Mouse (Mus musculus): ENCODE measurements around the gene Arhgef26. TPM values are rescaled to one million over a fixed set of nuclear protein-coding genes. Genes with fewer than 3 reads are reported as not detected.

The Arhgef26 gene
- polyA plus RNA-seq, 1 experiment from 2014 or later = 7.8 TPM

- 83% methylated on average over 4 of the region's 4 CpGs for WGBS
Measured at GRCm38 (mm10) chr3:62410491-62410890, 72.3 kb downstream of the Arhgef26 start.

GRCm38 (mm10) chr3:62412704-62413103 lies 74.6 kb downstream of the Arhgef26 start:
- Histone ChIP-seq H3K27me3 (replicated peaks) (no peaks in the 10 kb centered on the region), H3K27ac (ENCODE audit: poor library complexity, severe bottlenecking) (no peak overlapping the region), H3K4me2 (no peak overlapping the region), H3K4me3 (no peak overlapping the region), H3K36me3 (no peaks in the 10 kb centered on the region), H3K4me1 (replicated peaks) (peaks cover 11% of the 10 kb centered on the region), H3K9me3 (replicated peaks) (no peaks in the 10 kb centered on the region), H3K9ac (no peak overlapping the region)
- ATAC-seq (ENCODE audit: insufficient number of reproducible peaks, low FRiP score) = no peak
- 32% methylated on average over 7 of the region's 7 CpGs for WGBS

More at GRCm38 (mm10) chr3:62410491-62410890, 72.3 kb downstream of the Arhgef26 start:
- Histone ChIP-seq H3K27me3 (replicated peaks) (no peaks in the 10 kb centered on the region), H3K9me3 (replicated peaks) (no peaks in the 10 kb centered on the region), H3K4me1 (replicated peaks) (peaks cover 11% of the 10 kb centered on the region), H3K9ac (no peak overlapping the region), H3K4me2 (no peak overlapping the region), H3K4me3 (no peak overlapping the region), H3K27ac (ENCODE audit: poor library complexity, severe bottlenecking) (no peak overlapping the region), H3K36me3 (no peaks in the 10 kb centered on the region)
- no peak for ATAC-seq (ENCODE audit: insufficient number of reproducible peaks, low FRiP score)

- H3K4me2 ChIP-seq = no peak overlapping the region
- H3K27ac ChIP-seq (ENCODE audit: poor library complexity, severe bottlenecking) = no peak overlapping the region
- H3K9me3 ChIP-seq (replicated peaks) = no peaks in the 10 kb centered on the region
- 83% methylated on average over 4 of the region's 4 CpGs for WGBS
- H3K4me1 ChIP-seq (replicated peaks) = peaks cover 11% of the 10 kb centered on the region
- no peak for ATAC-seq (ENCODE audit: insufficient number of reproducible peaks, low FRiP score)
- H3K9ac ChIP-seq = no peak overlapping the region
- H3K36me3 ChIP-seq = no peaks in the 10 kb centered on the region
- H3K27me3 ChIP-seq (replicated peaks) = no peaks in the 10 kb centered on the region
- H3K4me3 ChIP-seq = no peak overlapping the region
Measured at GRCm38 (mm10) chr3:62414926-62415325, 76.8 kb downstream of the Arhgef26 start.

GRCm38 (mm10) chr3:62417458-62417857 lies 79.3 kb downstream of the Arhgef26 start:
- WGBS = 89% methylated on average over 6 of the region's 6 CpGs
- Histone ChIP-seq H3K27me3 (replicated peaks) (no peaks in the 10 kb centered on the region), H3K9ac (no peak overlapping the region), H3K36me3 (no peaks in the 10 kb centered on the region), H3K27ac (ENCODE audit: poor library complexity, severe bottlenecking) (no peak overlapping the region), H3K4me3 (no peak overlapping the region), H3K9me3 (replicated peaks) (no peaks in the 10 kb centered on the region), H3K4me1 (replicated peaks) (peaks cover 10% of the 10 kb centered on the region), H3K4me2 (no peak overlapping the region)
- no peak for ATAC-seq (ENCODE audit: insufficient number of reproducible peaks, low FRiP score)

- Histone ChIP-seq H3K9me3 (replicated peaks) (no peaks in the 10 kb centered on the region), H3K4me1 (replicated peaks) (peaks cover 3% of the 10 kb centered on the region; the same call in 1 of the 2 replicates), H3K4me2 (no peak overlapping the region), H3K27me3 (replicated peaks) (no peaks in the 10 kb centered on the region), H3K9ac (no peak overlapping the region), H3K27ac (ENCODE audit: poor library complexity, severe bottlenecking) (no peak overlapping the region), H3K36me3 (no peaks in the 10 kb centered on the region), H3K4me3 (no peak overlapping the region)
- whole genome bisulfite sequencing = 88% methylated on average over 6 of the region's 6 CpGs
- no peak for ATAC-seq (ENCODE audit: insufficient number of reproducible peaks, low FRiP score)
Measured at GRCm38 (mm10) chr3:62418387-62419138, 80.4 kb downstream of the Arhgef26 start.

GRCm38 (mm10) chr3:62433675-62434074 lies 95.5 kb downstream of the Arhgef26 start:
- Histone ChIP-seq H3K36me3 (no peaks in the 10 kb centered on the region), H3K9me3 (replicated peaks) (no peaks in the 10 kb centered on the region), H3K9ac (no peak overlapping the region), H3K4me3 (no peak overlapping the region), H3K4me2 (no peak overlapping the region), H3K27me3 (replicated peaks) (no peaks in the 10 kb centered on the region), H3K27ac (ENCODE audit: poor library complexity, severe bottlenecking) (no peak overlapping the region), H3K4me1 (replicated peaks) (0 out of 2 replicates have a peak, but pooled peaks cover 4% of the 10 kb centered on the region)
- WGBS = 38% methylated on average over 4 of the region's 4 CpGs
- no peak for ATAC-seq (ENCODE audit: insufficient number of reproducible peaks, low FRiP score)

- Histone ChIP-seq H3K4me1 (replicated peaks) (0 out of 2 replicates have a peak, but pooled peaks cover 4% of the 10 kb centered on the region), H3K9ac (no peak overlapping the region), H3K27me3 (replicated peaks) (no peaks in the 10 kb centered on the region), H3K27ac (ENCODE audit: poor library complexity, severe bottlenecking) (no peak overlapping the region), H3K36me3 (no peaks in the 10 kb centered on the region), H3K4me3 (no peak overlapping the region), H3K4me2 (no peak overlapping the region), H3K9me3 (replicated peaks) (no peaks in the 10 kb centered on the region)
- no peak for ATAC-seq (ENCODE audit: insufficient number of reproducible peaks, low FRiP score)
Measured at GRCm38 (mm10) chr3:62435923-62436322, 97.8 kb downstream of the Arhgef26 start.

- Histone ChIP-seq H3K9ac (no peak overlapping the region), H3K27me3 (replicated peaks) (no peaks in the 10 kb centered on the region), H3K4me1 (replicated peaks) (no peaks in the 10 kb centered on the region), H3K36me3 (no peaks in the 10 kb centered on the region), H3K9me3 (replicated peaks) (no peaks in the 10 kb centered on the region), H3K4me2 (no peak overlapping the region), H3K27ac (ENCODE audit: poor library complexity, severe bottlenecking) (no peak overlapping the region; the same call in 1 of the 2 replicates), H3K4me3 (no peak overlapping the region)
- 52% methylated on average over 5 of the region's 5 CpGs for WGBS
- no peak for ATAC-seq (ENCODE audit: insufficient number of reproducible peaks, low FRiP score)
Measured at GRCm38 (mm10) chr3:62440431-62440969, 102.4 kb downstream of the Arhgef26 start.

GRCm38 (mm10) chr3:62443582-62444194 lies 105.5 kb downstream of the Arhgef26 start:
- 65% methylated on average over 12 of the region's 12 CpGs for WGBS
- Histone ChIP-seq H3K36me3 (no peaks in the 10 kb centered on the region), H3K4me3 (no peak overlapping the region), H3K9ac (no peak overlapping the region), H3K27me3 (replicated peaks) (no peaks in the 10 kb centered on the region), H3K4me1 (replicated peaks) (peaks cover 5% of the 10 kb centered on the region; the same call in 1 of the 2 replicates), H3K27ac (ENCODE audit: poor library complexity, severe bottlenecking) (peak overlapping the region; percentile 32; the same call in 1 of the 2 replicates), H3K4me2 (no peak overlapping the region), H3K9me3 (replicated peaks) (no peaks in the 10 kb centered on the region)
- ATAC-seq (ENCODE audit: insufficient number of reproducible peaks, low FRiP score) = no peak

- peaks cover 10% of the 10 kb centered on the region for H3K4me1 ChIP-seq (replicated peaks)
- H3K36me3 ChIP-seq = 0 out of 2 replicates have a peak, but pooled peaks cover 2% of the 10 kb centered on the region
- no peaks in the 10 kb centered on the region for H3K9me3 ChIP-seq (replicated peaks)
- no peak overlapping the region for H3K4me2 ChIP-seq
- no peak overlapping the region for H3K4me3 ChIP-seq
- ATAC-seq (ENCODE audit: insufficient number of reproducible peaks, low FRiP score) = no peak
- H3K27me3 ChIP-seq (replicated peaks) = no peaks in the 10 kb centered on the region
- no peak overlapping the region for H3K9ac ChIP-seq
- no peak overlapping the region for H3K27ac ChIP-seq (ENCODE audit: poor library complexity, severe bottlenecking)
- 68% methylated on average over 7 of the region's 7 CpGs for WGBS
Measured at GRCm38 (mm10) chr3:62446271-62446670, 108.1 kb downstream of the Arhgef26 start.

- Histone ChIP-seq H3K9ac (no peak overlapping the region), H3K9me3 (replicated peaks) (no peaks in the 10 kb centered on the region), H3K27ac (ENCODE audit: poor library complexity, severe bottlenecking) (no peak overlapping the region), H3K36me3 (0 out of 2 replicates have a peak, but pooled peaks cover 2% of the 10 kb centered on the region), H3K4me2 (no peak overlapping the region), H3K4me1 (replicated peaks) (peaks cover 14% of the 10 kb centered on the region), H3K27me3 (replicated peaks) (no peaks in the 10 kb centered on the region), H3K4me3 (no peak overlapping the region)
- ATAC-seq (ENCODE audit: insufficient number of reproducible peaks, low FRiP score) = no peak
- 53% methylated on average over 8 of the region's 8 CpGs for WGBS
Measured at GRCm38 (mm10) chr3:62447151-62447550, 109.0 kb downstream of the Arhgef26 start.
